Mouse (Mus musculus) midbrain, embryonic 16.5 days (tissue): ENCODE measurements around the gene Brdt. TPM values are rescaled to one million over a fixed set of nuclear protein-coding genes. Genes with fewer than 3 reads are reported as not detected.
A peak's percentile ranks its signal among the peaks of the same experiment; 100 is the strongest.

Source experiments
- ATAC-seq: fragments of 200-750 bp; cut with Nextera tagmentation; 2 replicates; pipeline ENCODE4 v1.8.0; 2017; ENCODE audit warnings: moderate TSS enrichment
- H3K27ac ChIP-seq: fragments of 300-500 bp; sonication (generic); 2 replicates; pipeline ENCODE4 v1.5.1; 2014; ENCODE audit warnings: mild to moderate bottlenecking, low read length, mixed read lengths
- H3K27me3 ChIP-seq: fragments of 300-500 bp; sonication (generic); 2 replicates; pipeline ENCODE4 v1.6.1; 2014; ENCODE audit warnings: low read depth, low read length, mixed read lengths; ENCODE audit not compliant: control insufficient read depth, insufficient read depth
- H3K36me3 ChIP-seq: fragments of 300-500 bp; sonication (generic); 2 replicates; pipeline ENCODE4 v1.6.1; 2014; ENCODE audit warnings: mild to moderate bottlenecking, low read length, moderate library complexity, mixed read lengths; ENCODE audit not compliant: control insufficient read depth, insufficient read depth
- H3K4me1 ChIP-seq: fragments of 300-500 bp; sonication (generic); 2 replicates; pipeline ENCODE4 v1.6.1; 2014; ENCODE audit warnings: mild to moderate bottlenecking, low read length, mixed read lengths; ENCODE audit not compliant: control insufficient read depth, insufficient read depth
- H3K4me2 ChIP-seq: fragments of 300-500 bp; sonication (generic); 2 replicates; pipeline ENCODE4 v1.6.1; 2014; ENCODE audit warnings: mild to moderate bottlenecking, low read length, mixed read lengths
- H3K4me3 ChIP-seq: fragments of 300-500 bp; sonication (generic); 2 replicates; pipeline ENCODE4 v1.5.1; 2014; ENCODE audit warnings: low read depth, mild to moderate bottlenecking, low read length, moderate library complexity, mixed read lengths
- H3K9ac ChIP-seq: fragments of 300-500 bp; sonication (generic); 2 replicates; pipeline ENCODE4 v1.6.1; 2014; ENCODE audit warnings: low read depth, low read length, mixed read lengths
- H3K9me3 ChIP-seq: fragments of 300-500 bp; sonication (generic); replicated peaks from 2 replicates; pipeline ENCODE4 v1.6.1; 2014; ENCODE audit warnings: mild to moderate bottlenecking, low read length, mixed read lengths; ENCODE audit not compliant: control insufficient read depth, poor library complexity, severe bottlenecking
- WGBS: fragments of 180-500 bp; shearing (Covaris S2); extraction: QIAGEN DNeasy Blood & Tissue Kit; methylation state at CpG from one replicate; pipeline ENCODE4 v1.1.7; 2014; 5-methylcytosine and 5-hydroxymethylcytosine counted together
- polyA plus RNA-seq: library from polyadenylated mRNA; unstranded; fragments of >200 nt; fragmentation: Nextera tagmentation; extraction: Ambion mirVana; gene quantifications from 2 replicates; pipeline ENCODE4 v1.2.1, GENCODE M21; 2015

The Brdt gene
- 3.3 and 3.7 TPM in 2 replicates for polyA plus RNA-seq

- no peaks in the 10 kb centered on the region for H3K27me3 ChIP-seq
- H3K4me2 ChIP-seq: no peak within 1 kb of the TSS
- H3K27ac ChIP-seq: no peak within 1 kb of the TSS
- H3K9ac ChIP-seq: no peak within 1 kb of the TSS
- no peak within 1 kb of the TSS for H3K4me3 ChIP-seq
- ATAC-seq: no peak
- H3K36me3 ChIP-seq: no peaks in the 10 kb centered on the region
- no peaks in the 10 kb centered on the region for H3K9me3 ChIP-seq
- 94% methylated on average over 30 of the region's 30 CpGs for WGBS
- H3K4me1 ChIP-seq: no peaks in the 10 kb centered on the region
Measured at GRCm38 (mm10) chr5:107330916-107331421, at the start of gene Brdt. Brdt (plus strand) TSS chr5:107331159.

GRCm38 (mm10) chr5:107282561-107283307 is 48.2 kb upstream of the Brdt start:
- ATAC-seq: no peak
- H3K9me3 ChIP-seq: no peaks in the 10 kb centered on the region
- no peaks in the 10 kb centered on the region for H3K27me3 ChIP-seq
- no peaks in the 10 kb centered on the region for H3K4me1 ChIP-seq
- no peak overlapping the region for H3K4me2 ChIP-seq
- H3K36me3 ChIP-seq: no peaks in the 10 kb centered on the region
- 75% methylated on average over 9 of the region's 9 CpGs for WGBS
- H3K27ac ChIP-seq: no peak overlapping the region
- no peak overlapping the region for H3K9ac ChIP-seq
- no peak overlapping the region for H3K4me3 ChIP-seq

GRCm38 (mm10) chr5:107283935-107284524 is 46.9 kb upstream of the Brdt start:
- Histone ChIP-seq H3K27me3 (no peaks in the 10 kb centered on the region; the same call in none of the 2 replicates), H3K4me3 (no peak overlapping the region), H3K4me1 (peaks cover 4% of the 10 kb centered on the region; the same call in 1 of the 2 replicates), H3K4me2 (no peak overlapping the region), H3K9ac (no peak overlapping the region), H3K9me3 (no peaks in the 10 kb centered on the region), H3K27ac (no peak overlapping the region), H3K36me3 (no peaks in the 10 kb centered on the region)
- WGBS: 79% methylated on average over 10 of the region's 10 CpGs
- ATAC-seq: no peak

- WGBS: 94% methylated on average over 6 of the region's 6 CpGs
- no peak overlapping the region for H3K4me2 ChIP-seq
- H3K27me3 ChIP-seq: no peaks in the 10 kb centered on the region; the same call in none of the 2 replicates
- H3K9ac ChIP-seq: no peak overlapping the region
- no peak overlapping the region for H3K27ac ChIP-seq
- H3K9me3 ChIP-seq: no peaks in the 10 kb centered on the region
- no peak for ATAC-seq
- no peak overlapping the region for H3K4me3 ChIP-seq
- no peaks in the 10 kb centered on the region for H3K36me3 ChIP-seq
- H3K4me1 ChIP-seq: peaks cover 10% of the 10 kb centered on the region
Measured at GRCm38 (mm10) chr5:107285563-107285962, 45.4 kb upstream of the Brdt start.

GRCm38 (mm10) chr5:107287254-107287907 is 43.6 kb upstream of the Brdt start:
- Histone ChIP-seq H3K27me3 (no peaks in the 10 kb centered on the region; the same call in none of the 2 replicates), H3K4me3 (no peak overlapping the region), H3K9me3 (no peaks in the 10 kb centered on the region), H3K4me1 (peaks cover 10% of the 10 kb centered on the region), H3K4me2 (no peak overlapping the region), H3K9ac (no peak overlapping the region), H3K36me3 (no peaks in the 10 kb centered on the region), H3K27ac (no peak overlapping the region)
- ATAC-seq: no peak
- 23% methylated on average over 6 of the region's 6 CpGs for WGBS

GRCm38 (mm10) chr5:107287908-107288267 is 43.1 kb upstream of the Brdt start:
- no peak overlapping the region for H3K27ac ChIP-seq
- H3K36me3 ChIP-seq: no peaks in the 10 kb centered on the region
- H3K4me2 ChIP-seq: peak overlapping the region; percentile 86
- H3K9me3 ChIP-seq: no peaks in the 10 kb centered on the region
- H3K9ac ChIP-seq: no peak overlapping the region
- 50% methylated on average over 5 of the region's 5 CpGs for WGBS
- H3K27me3 ChIP-seq: no peaks in the 10 kb centered on the region; the same call in none of the 2 replicates
- H3K4me3 ChIP-seq: peak overlapping the region; percentile 54
- no peak for ATAC-seq
- H3K4me1 ChIP-seq: peaks cover 10% of the 10 kb centered on the region

- ATAC-seq: peak; percentile 52
- under 1% methylated on average over 62 of the region's 62 CpGs for WGBS
Measured at GRCm38 (mm10) chr5:107288427-107289233, 42.3 kb upstream of the Brdt start.

GRCm38 (mm10) chr5:107289234-107289764 is 41.7 kb upstream of the Brdt start, which contains the start of gene Tgfbr3:
Tgfbr3 (minus strand) TSS chr5:107289629.
- peak within 1 kb of the TSS; percentile 19 for H3K27ac ChIP-seq
- ATAC-seq: peak; percentile 94
- under 1% methylated on average over 49 of the region's 54 CpGs for WGBS

More at GRCm38 (mm10) chr5:107288427-107289233, 42.3 kb upstream of the Brdt start:
- Histone ChIP-seq H3K9me3 (no peaks in the 10 kb centered on the region), H3K4me2 (peak overlapping the region; percentile 86), H3K27ac (peak overlapping the region; percentile 19; the same call in 1 of the 2 replicates), H3K27me3 (no peaks in the 10 kb centered on the region; the same call in none of the 2 replicates), H3K4me3 (peak overlapping the region; percentile 54), H3K36me3 (no peaks in the 10 kb centered on the region), H3K9ac (peak overlapping the region; percentile 75), H3K4me1 (peaks cover 10% of the 10 kb centered on the region)

More at GRCm38 (mm10) chr5:107289234-107289764, 41.7 kb upstream of the Brdt start, which contains the start of gene Tgfbr3:
- peak within 1 kb of the TSS; percentile 54 for H3K4me3 ChIP-seq
- H3K4me1 ChIP-seq: peaks cover 10% of the 10 kb centered on the region
- H3K9ac ChIP-seq: peak within 1 kb of the TSS; percentile 75
- H3K4me2 ChIP-seq: peak within 1 kb of the TSS; percentile 86
- no peaks in the 10 kb centered on the region for H3K9me3 ChIP-seq
- no peaks in the 10 kb centered on the region for H3K36me3 ChIP-seq
- no peaks in the 10 kb centered on the region; the same call in none of the 2 replicates for H3K27me3 ChIP-seq
